Mouse (Mus musculus): ENCODE data around the gene Mvp.

- TF ChIP-seq CTCF (IDR thresholded peaks at IDR 0.05; ENCODE audit: control insufficient read depth, insufficient read depth, low read length) (no peak), POLR2A (IDR thresholded peaks at IDR 0.05; ENCODE audit: borderline replicate concordance, control insufficient read depth, low read depth, low read length) (no peak)
Observed at GRCm38 (mm10) chr7:127022528-127023271, 8.3 kb upstream of the Mvp start.

Measured in bone marrow, adult 2 months (tissue).